Mouse (Mus musculus): Measurements from ENCODE around the gene Csnk2b.

GRCm38 (mm10) chr17:35097164-35097655, 24.6 kb downstream of the Csnk2b start:
- no peak for TF ChIP-seq CTCF (IDR thresholded peaks at IDR 0.05; ENCODE audit: insufficient read depth, low read length)
- no peak for TF ChIP-seq POLR2A (IDR thresholded peaks at IDR 0.05; ENCODE audit: borderline replicate concordance, extremely low read depth, low read depth, low read length)

All from lung, adult 2 months (tissue).